Mouse (Mus musculus) common myeloid progenitor, adult 5-6 weeks (primary cell): ENCODE measurements around the gene Fam198a. TPM values are rescaled to one million over a fixed set of nuclear protein-coding genes. Genes with fewer than 3 reads are reported as not detected.

ENCODE experiments used
- ATAC-seq: replicated peaks from 2 replicates; pipeline ENCODE4 v1.8.0; 2016; ENCODE audit warnings: low read depth, mild to moderate bottlenecking, moderate TSS enrichment, inconsistent platforms; ENCODE audit not compliant: poor library complexity, severe bottlenecking
- total RNA-seq: library from RNA; stranded (forward); fragments of 200-1000, 187-1606 nt; gene quantifications from 2 replicates; pipeline ENCODE4 v1.2.3, GENCODE M21; 2017

Fam198a gene
- total RNA-seq, result not detected in 2 replicates

DNA sequence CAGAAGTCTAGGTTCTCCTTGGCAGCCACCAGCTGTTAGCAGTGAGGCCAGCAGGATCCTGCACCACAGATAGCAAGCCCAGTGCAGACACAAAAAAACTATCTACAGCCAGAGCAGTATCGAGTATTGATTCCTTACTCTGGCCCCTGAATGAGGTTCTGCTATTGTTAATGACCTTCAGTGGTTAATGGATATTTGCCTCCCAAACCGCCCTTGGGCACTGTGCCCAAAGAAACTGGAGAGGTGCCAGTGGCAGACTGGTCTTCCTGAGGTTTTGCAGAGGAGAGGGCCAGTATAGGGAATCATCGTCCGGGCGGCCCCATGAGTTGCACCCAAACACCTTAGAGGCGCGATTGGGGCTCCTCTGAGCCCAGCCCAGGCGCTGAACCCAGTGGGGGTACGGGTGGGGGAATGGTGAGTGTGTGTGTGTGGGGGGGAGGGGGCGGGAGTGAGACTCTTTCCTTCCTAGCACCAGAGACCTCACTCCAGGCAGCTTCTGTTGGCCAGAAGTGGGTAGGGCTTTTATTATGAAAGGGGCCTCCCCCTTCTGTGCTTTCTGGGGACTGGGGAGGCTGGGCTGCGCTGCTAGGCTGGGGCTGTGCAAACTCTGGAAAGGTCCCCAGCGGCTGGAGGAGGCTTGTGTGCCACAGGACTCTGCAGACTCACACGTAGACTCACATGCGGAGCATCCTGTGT is at the start of gene Fam198a:
TSS of gene Fam198a (plus strand) at position 571 of the 696 bp plus-strand sequence.
- peak; percentile 83 for ATAC-seq

DNA sequence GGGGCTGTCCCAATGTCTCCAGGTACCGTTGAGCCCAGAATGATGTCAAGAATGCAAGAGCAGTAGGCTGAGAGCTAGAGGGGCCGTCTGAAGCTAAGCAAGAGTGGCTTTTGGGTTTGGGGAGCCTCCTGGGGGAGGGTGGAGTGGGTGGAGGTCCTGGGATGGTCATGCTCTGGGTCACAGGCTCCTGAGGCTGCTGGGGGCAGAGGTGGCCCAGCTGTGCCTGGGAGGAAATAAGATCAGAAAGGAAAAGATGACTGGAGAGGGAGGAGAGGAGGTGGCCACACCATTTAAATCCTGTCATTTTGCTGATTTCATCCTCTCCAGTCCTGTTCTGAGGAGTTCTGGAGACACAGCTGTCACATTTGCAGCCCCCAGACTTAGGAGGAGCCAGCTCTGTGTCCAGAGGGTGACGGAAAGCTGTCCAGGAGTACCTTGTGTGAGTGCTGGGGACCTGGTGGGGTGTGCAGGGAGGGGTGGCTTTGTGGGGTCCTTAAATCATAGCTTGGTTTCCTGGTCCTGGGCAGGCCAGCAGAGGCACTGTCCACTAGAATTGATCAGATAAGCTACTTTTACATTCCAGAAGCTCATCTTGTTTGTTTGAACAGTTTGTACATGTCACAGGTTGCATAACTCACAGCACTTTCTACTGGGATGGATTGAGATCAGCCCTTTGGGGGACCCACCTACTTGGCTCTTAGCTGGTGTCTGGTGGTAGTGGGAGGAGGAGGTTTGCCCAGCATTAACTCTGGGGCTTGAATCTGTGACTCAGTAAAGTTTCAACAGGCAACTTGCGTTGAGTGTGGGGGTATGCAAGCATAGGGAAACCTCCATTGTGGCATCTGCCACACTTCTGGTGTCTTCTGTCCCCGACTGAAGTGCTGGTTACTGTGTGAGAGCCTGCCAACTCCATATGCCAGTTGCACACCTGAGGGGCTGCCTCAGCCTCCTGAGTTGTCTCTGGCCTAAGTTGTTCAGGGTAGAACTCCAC is 48.8 kb upstream of the Fam198a start:
- no peak for ATAC-seq

DNA sequence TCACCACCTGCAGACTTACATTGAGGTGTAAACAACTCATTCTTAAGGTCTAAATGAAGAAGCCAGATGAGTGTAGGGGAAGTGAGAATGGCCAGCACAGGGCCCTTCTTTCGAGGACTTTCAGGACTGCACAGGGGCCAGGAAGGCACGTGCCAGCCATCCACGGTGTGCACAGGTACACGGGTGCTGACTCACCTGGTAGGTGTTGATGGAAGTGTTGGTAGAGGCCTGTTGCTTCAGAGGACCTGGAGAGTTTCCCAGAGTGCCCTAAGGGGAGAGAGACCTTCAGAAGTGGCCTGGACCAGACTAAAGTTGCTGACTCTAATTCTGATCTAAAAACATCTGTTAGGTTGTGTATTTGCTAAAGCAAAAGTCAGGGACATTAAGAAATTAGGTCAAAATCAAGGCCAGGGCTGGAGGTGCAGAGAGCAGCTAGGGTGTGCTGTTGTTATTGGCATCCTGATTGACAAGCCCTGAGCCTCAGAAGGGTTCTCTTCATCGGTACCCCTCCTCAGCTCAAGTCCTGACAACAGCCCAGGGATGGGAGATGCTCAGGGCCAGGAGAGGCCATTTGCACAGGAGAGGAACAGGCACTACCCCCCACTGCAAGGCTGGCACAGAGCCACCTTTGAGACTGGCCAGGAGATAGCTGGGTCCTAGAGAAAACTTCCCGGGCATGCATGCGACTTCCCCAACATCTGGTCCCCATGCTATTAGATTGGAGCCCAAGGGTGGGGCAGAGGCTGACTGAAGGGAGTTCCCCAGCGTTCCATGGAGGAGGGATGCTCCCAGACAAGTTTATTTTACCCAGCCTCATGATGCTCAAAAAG is 47.1 kb upstream of the Fam198a start:
- no peak for ATAC-seq

DNA sequence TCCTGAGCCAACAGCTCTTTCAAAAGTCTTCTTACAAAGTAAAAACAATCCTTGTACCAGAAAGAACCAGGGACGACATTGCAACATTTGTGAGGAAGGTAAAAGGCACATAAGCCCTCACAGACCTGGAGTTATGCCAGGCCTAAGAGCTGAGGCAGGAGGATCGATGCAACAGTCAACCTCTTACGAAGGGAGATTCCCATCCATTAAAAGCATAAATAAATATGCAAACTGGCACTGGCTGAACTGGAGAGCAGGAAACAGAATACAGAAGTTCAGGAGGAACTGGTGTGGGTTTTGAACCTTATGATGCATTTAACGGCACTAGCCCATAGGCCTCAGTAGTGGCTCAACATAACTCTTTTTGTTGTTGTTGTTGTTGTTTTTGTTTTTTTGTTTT is 46.5 kb upstream of the Fam198a start:
- ATAC-seq, result no peak

DNA sequence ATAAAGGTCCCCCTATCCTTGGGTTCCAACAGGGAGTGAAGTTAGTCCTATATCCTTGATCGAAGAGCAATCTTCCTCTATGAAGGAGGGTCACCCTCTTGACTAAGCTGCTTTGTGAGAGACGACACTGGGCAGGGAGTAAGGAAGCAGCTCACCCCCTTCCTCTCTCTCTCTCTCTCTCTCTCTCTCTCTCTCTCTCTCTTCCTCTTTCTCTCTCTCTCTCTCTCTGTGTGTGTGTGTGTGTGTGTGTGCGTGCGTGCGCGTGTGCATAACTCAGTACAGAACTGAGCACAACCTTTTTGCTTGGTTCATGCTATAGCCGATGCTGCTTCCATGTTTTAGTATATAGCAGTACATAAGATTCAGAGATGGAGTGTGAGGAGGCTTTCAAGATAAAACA is 45.8 kb upstream of the Fam198a start:
- peak; percentile 6; the same call in 1 of the 2 replicates for ATAC-seq

DNA sequence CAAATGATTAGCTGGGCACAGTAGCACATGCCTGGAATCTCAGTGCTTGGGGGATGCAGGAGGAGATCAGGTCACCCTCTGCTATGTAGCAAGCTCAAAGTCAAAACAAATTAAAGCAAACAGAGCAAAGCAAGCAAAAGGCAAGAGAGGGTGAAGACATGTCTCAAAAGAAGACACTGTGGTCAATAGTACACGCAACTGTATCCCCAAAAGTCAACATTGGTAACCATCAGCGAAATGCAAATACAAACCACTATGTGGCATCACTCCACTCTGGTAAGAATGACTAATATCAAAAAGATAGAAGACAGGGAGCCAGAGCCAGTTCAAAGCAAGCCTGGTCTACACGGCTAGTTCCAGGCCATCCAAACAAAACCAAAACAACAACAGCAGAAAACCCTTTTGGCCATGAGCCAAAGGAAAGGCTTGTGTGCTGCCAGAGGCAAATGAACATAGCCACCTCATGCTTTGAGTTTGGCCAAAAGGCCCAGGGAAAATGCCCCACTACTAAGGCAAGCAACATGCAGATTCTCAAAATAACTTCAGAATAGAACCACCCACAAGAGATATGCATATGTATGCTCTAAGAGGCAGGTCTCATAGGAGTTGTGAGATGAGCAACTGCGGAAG is 45.1 kb upstream of the Fam198a start:
- no peak for ATAC-seq

DNA sequence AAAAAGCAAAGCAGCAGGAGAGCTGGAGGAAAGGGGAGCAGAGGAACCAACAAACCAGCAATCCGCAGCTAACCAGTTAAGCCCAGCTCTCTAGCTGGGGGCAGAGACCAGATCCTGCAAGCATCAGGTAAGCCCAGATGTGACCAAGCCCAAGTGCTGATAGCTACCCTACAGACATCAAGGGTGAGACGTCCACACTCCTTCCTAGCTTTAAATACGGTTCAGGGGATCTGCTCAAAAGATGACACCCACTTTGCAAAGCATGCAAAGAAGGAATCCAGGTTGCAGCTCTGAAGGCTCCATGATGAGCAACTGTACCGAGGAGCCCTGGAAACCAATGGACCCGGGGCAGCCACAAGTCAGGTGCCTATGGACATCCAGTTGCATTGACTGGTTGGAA is 44.3 kb upstream of the Fam198a start:
- no peak for ATAC-seq

DNA sequence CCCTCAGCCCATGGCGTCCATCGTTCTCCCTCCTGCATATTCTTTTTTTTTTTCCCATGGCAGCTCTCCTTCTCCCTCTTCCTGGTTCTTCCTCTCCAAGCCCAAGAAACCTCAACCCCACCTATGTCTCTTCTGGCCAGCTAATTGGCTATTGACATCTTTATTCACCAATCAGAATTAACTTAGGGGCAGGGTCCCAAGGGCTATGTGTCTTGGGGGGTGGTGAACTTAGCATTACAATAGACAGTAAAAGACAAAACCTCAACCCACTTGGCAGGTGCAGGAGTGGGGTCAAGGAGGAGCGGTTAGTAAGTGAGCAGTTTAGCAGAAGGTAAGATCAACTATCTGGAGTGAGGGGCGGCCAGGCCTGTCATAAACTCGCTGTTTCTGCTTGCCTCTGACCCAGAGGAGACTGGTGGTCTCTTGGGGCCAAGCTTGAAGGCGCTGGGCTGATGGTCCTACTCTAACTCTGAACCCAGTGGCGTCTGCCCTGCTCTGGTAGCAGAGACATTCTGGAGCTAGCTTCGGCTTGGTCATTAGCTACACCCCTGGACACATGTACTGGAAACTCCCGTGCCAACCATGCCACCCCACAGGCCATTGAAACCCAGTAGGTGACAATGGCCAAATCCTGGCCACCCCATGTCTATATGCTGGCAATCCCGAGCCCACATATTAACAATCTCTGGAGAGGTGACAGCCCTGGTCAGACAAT is 43.3 kb upstream of the Fam198a start:
- no peak for ATAC-seq

DNA sequence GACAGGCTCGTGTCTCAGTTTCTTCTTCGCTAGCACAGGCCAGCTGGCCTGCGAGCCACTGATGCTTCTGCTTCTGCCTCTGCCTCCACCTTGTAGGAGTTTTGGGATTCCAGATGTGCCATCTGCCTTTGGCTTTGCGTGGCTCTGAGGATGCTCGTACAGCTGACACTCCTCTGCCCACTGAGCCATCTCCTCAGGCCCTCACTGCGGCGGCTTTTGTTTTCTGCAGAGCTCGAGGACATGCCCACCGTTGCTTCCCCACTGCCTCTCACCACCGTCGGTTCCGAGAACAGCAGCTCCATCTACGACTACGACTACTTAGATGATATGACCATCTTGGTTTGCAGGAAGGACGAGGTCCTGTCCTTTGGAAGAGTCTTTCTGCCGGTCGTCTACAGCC is 42.5 kb upstream of the Fam198a start:
- no peak for ATAC-seq

DNA sequence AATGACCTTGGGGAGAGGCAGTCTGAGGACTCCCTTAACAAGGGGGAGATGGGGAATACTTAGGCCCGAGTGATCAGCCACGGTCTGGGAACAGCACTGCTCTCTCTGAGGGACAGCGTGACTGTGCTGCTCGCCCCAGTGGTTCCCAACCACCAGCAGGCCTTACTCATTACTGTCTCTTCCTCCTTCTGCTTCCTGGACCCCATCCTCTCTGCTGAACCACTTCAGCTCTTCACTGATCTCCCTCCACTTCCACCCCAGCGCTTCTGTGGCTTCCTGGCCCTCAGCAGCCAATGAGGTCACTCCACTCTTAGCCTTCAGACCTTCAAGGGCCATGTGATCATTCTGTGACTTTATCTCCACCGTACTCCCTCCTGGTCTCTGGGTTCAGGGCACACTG is 41.2 kb upstream of the Fam198a start:
- ATAC-seq, result peak; percentile 90

DNA sequence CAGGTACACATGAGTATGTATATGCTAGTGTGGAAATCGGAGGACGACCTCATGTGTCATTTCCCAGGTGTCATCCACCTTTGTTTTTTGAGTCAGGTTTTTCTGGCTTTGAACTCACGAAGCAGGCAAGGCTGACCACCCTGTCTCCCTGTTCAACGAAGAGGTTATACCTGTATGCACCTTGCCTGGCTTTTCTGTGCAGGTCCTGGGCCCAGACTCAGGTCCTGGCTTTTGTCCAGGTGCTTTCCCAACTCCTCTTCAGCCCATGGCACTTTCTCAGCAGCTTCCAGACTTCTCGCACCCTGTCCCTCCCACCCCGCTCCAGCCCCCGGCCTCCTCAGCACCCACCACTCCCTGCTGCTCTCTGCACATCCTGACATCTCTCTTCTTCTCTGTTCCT is 39.6 kb upstream of the Fam198a start:
- no peak for ATAC-seq

DNA sequence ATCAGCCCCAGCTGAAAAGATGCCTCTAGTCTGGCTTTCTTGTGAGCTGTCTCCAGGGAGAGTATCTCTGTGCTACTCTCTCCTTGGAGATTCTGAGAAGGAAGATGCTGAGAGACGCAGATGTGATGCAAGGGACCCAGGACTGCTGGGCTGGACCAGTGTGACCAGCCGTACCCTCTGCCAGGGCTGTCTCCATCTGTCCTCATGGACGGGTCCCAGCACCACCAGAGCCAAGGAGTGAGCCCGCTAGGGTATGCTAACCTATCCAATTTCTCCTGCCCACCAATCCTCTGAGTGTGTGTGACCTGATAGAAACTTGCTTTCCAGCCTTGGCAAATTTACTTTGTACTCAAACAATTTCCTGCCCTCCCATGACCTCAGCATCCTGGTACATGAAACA is 38.0 kb upstream of the Fam198a start:
- no peak for ATAC-seq

DNA sequence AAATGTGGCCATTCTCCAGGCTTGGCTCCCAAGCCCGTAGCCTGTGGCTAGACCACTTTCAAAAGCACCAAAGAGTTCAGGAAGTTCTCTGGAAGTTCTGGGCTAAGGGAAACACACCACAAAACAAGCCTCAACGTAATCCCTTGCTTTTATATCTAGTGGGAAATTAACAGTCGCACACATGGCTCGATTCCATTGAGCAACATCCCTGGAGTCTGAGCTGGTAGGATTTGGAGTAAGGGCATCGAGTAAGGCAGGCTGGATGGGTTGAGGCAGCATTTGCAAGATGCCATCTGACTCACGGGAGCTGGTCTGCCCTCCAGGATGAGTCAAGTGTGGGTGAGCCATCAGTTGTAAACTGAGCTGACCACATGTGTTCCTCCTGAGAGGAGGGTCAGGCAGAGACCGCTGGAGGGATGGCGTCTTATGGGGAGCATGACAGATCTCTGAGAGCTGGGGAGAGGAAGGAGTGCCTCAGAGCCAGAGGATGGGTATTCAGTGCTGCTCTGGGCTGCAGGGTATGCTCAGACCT is 36.5 kb upstream of the Fam198a start:
- ATAC-seq, result no peak

DNA sequence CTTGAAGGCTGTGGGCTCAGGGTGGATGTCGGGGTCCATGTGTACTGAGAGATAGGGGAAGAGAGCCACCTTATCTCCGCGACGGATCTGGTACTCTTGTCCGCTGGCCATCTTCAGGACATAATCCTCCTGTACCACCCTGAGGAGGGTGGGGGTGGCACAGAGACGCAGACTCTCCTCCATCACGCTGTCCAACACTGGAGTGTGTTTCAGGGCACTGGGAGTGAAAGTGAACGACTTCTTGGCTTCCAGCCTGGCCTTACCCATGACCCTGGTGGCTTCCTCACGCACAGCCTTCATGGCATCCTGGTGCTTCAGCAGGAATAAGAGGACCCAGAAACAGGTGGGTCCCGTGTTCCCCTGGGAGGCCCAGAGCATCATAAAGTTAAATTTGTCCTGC is 35.7 kb upstream of the Fam198a start:
- no peak for ATAC-seq

DNA sequence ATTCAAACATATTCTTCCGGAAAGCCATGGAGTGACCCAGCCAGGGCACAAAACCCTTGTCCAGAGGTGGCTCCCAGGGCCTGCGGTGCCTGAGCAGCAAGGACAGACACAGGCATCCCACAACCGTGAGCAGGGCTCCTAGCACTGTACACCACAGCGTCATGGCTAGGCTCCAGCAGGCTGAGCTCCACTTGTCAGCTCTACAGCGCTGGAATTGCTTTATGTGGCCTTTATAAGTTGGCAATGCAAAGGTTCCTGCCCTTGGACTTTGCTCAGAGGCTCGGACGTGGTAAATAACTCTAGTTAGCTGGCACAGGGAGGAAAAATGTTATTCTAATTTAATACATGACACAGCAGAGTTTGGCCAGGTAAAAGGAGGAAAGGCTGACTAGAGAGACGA is 34.7 kb upstream of the Fam198a start, which contains the start of gene Cyp8b1:
TSS of gene Cyp8b1 (minus strand) at position 204 of the 400 bp plus-strand sequence.
- ATAC-seq, result no peak

DNA sequence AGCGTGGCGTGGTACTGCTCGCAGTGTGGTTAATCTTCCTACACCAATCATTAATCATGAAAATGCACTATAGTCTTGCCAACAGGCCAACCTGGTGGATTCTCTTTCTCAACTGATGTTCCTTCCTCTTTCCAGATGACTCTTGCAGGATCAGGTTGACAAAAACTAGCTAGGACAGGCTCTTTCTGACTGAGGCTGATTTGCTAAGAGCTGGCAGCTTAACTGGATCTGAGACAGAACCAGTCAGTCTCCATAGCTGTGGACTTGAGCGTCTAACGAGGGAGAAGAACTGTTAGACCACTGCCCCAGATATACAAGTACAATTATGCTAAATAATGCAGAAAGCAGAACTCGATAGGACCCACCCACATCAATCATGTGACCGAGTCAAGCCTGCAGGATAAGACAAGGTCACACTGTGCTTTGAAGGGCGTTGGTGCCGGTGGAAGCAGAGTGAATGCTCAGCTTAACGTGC is 31.7 kb upstream of the Fam198a start:
- ATAC-seq, result peak; percentile 84

DNA sequence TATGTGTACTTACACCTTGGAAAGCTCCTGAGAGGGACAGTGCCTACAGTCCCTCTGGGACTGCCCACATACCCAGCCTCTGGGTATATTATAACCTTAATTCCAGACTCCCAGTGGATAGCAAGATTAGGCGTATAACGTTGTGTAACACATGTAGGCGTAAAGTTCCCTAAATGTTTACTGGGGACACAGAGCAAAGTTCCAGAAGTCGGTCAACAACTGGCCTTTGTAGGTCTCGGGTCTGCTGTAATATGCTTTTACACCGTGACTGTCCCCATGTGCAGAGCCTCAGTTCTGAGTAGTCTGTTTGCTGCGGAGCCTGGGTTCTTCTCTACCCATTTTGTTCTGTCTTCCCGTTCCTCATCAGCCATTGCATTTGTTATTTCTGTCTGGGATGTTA is 27.3 kb upstream of the Fam198a start:
- no peak for ATAC-seq

DNA sequence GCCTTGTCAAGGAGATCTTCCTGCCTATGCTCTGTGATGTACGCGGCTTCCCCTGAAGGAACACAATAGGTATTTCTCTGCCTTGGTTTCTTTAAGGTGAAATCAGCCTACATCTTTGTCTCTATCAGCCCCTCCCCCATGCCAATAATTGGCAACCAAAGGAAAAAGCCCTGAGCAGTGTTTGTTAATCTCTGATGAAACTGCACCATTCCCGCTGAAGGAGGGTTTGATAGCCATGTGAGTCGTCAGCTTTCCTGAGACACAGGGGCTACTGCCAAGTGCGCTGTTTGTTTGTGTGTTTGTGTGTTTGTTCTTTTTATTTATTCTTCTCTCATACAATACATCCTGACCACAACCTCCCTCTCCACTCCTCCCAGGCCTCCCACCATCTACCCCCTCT is 26.9 kb upstream of the Fam198a start:
- no peak for ATAC-seq
